Mouse (Mus musculus) granulocyte monocyte progenitor cell, adult 5-6 weeks (primary cell): ENCODE results near the gene Prss28. TPM values are rescaled to one million over a fixed set of nuclear protein-coding genes. Genes with fewer than 3 reads are reported as not detected.

Source experiments
- ATAC-seq: replicated peaks from 2 replicates; pipeline ENCODE4 v1.8.0; 2016; ENCODE audit warnings: mild to moderate bottlenecking, moderate TSS enrichment, inconsistent platforms; ENCODE audit not compliant: poor library complexity, severe bottlenecking
- total RNA-seq, 2 experiments: library from RNA; stranded (forward) in 1 of 2; stranded (reverse) in 1 of 2; fragments of 200-712, 200-1000 nt in 1 of 2; fragments of >200 nt in 1 of 2; fragmentation: Nextera tagmentation in 1 of 2; gene quantifications; 2 replicates each; pipeline ENCODE4 v1.2.3; 2014 to 2017

Prss28 gene
- total RNA-seq, 2 experiments from 2014 or later = not detected

DNA sequence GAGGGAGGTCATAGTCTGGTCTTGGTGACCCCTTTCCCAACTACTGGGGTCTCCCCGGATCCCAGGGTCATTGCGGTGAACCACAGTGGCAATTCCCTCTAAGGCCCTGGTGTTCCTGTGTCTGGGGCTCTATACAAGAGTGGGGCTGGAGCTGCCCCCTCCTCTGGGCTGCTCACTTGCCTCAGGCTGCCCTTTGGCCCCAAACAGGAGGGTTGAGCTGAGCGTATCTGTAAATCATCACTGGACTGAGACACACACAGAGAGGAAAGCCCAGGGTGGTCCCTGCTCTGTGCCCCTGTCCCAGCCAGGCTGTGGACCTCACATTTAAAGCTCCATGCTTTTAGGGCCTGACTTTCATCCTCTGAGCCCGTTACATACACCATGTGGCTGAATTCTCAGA is 29.8 kb downstream of the Prss28 start:
- no peak for ATAC-seq

GRCm38 (mm10) chr17:25340003-25340402 is 31.6 kb downstream of the Prss28 start:
- no peak for ATAC-seq

DNA sequence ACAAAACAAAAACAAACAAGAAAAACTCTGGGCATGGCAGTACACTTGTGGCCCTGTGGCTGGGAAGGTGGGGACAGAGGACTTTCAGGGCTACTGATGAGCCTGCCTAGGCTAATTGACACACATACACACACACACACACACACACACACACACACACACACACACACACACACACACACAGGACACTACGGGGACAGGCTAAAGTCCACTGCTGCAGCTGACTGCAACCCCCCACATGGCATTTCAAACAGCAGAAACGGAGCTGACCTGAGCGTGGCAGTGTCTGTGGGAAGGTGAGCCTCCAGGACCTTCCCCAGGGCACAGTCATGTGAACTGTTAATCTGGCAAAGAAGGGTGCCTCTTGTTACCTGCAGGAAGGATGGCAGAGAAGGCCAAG is 33.0 kb downstream of the Prss28 start:
- no peak for ATAC-seq

GRCm38 (mm10) chr17:25345462-25345861 is 37.0 kb downstream of the Prss28 start, which contains the start of gene Tpsab1:
Gene Tpsab1, minus strand, starts transcription at chr17:25345562.
- no peak for ATAC-seq

- no peak for ATAC-seq
Measured at GRCm38 (mm10) chr17:25361291-25361690, 52.8 kb downstream of the Prss28 start.

Other genes starting within 250 kb of the Prss28 start
- not detected in 2 replicates for gene Tmem204, start 225.1 kb upstream of the Prss28 start, total RNA-seq (2014; fragmentation: Nextera tagmentation)
- not detected in 2 replicates for gene Tmem204, start 225.1 kb upstream of the Prss28 start, total RNA-seq (2017)
- 49.8 and 55.9 TPM in 2 replicates for gene Telo2, start 192.7 kb upstream of the Prss28 start, total RNA-seq (2014; fragmentation: Nextera tagmentation)
- 21.8 and 37.3 TPM in 2 replicates for gene Telo2, start 192.7 kb upstream of the Prss28 start, total RNA-seq (2017)
- gene Ptx4, start 187.9 kb upstream of the Prss28 start, total RNA-seq (2014; fragmentation: Nextera tagmentation) = not detected in 2 replicates
- gene Ptx4, start 187.9 kb upstream of the Prss28 start, total RNA-seq (2017) = not detected in 2 replicates
- 12.1 and 18.9 TPM in 2 replicates for gene Clcn7, start 175.3 kb upstream of the Prss28 start, total RNA-seq (2014; fragmentation: Nextera tagmentation)
- gene Clcn7, start 175.3 kb upstream of the Prss28 start, total RNA-seq (2017) = 11.3 and 12.6 TPM in 2 replicates
- 0.49 TPM in 1 of 2 replicates, not detected in the other for gene Ccdc154, start 146.2 kb upstream of the Prss28 start, total RNA-seq (2014; fragmentation: Nextera tagmentation)
- gene Ccdc154, start 146.2 kb upstream of the Prss28 start, total RNA-seq (2017) = 0.21 TPM in 1 of 2 replicates, not detected in the other
- not detected in 2 replicates for gene Gm38655, start 133.2 kb upstream of the Prss28 start, total RNA-seq (2014; fragmentation: Nextera tagmentation)
- not detected in 2 replicates for gene Gm38655, start 133.2 kb upstream of the Prss28 start, total RNA-seq (2017)
- 13.1 and 17.0 TPM in 2 replicates for gene BC003965, start 124.1 kb upstream of the Prss28 start, total RNA-seq (2014; fragmentation: Nextera tagmentation)
- 10.0 and 10.2 TPM in 2 replicates for gene BC003965, start 124.1 kb upstream of the Prss28 start, total RNA-seq (2017)
- 6.8 and 17.2 TPM in 2 replicates for gene Unkl, start 120.2 kb upstream of the Prss28 start, total RNA-seq (2014; fragmentation: Nextera tagmentation)
- gene Unkl, start 120.2 kb upstream of the Prss28 start, total RNA-seq (2017) = 5.6 and 9.9 TPM in 2 replicates
- gene Gnptg, start 68.5 kb upstream of the Prss28 start, total RNA-seq (2014; fragmentation: Nextera tagmentation) = 10.9 and 19.2 TPM in 2 replicates
- gene Gnptg, start 68.5 kb upstream of the Prss28 start, total RNA-seq (2017) = 23.7 and 27.8 TPM in 2 replicates
- 10.9 and 17.1 TPM in 2 replicates for gene Tsr3, start 68.5 kb upstream of the Prss28 start, total RNA-seq (2014; fragmentation: Nextera tagmentation)
- gene Tsr3, start 68.5 kb upstream of the Prss28 start, total RNA-seq (2017) = 23.6 and 27.8 TPM in 2 replicates
- gene Baiap3, start 52.3 kb upstream of the Prss28 start, total RNA-seq (2014; fragmentation: Nextera tagmentation) = 7.6 and 9.1 TPM in 2 replicates
- gene Baiap3, start 52.3 kb upstream of the Prss28 start, total RNA-seq (2017) = 3.8 and 11.9 TPM in 2 replicates
- gene Ube2i, start 34.0 kb upstream of the Prss28 start, total RNA-seq (2014; fragmentation: Nextera tagmentation) = 356 and 387 TPM in 2 replicates
- 268 and 276 TPM in 2 replicates for gene Ube2i, start 34.0 kb upstream of the Prss28 start, total RNA-seq (2017)
- 2.4 and 94.9 TPM in 2 replicates for gene Prss34, start 10.3 kb upstream of the Prss28 start, total RNA-seq (2014; fragmentation: Nextera tagmentation)
- 21.6 and 23.7 TPM in 2 replicates for gene Prss34, start 10.3 kb upstream of the Prss28 start, total RNA-seq (2017)
- gene Prss29, start 10.0 kb downstream of the Prss28 start, total RNA-seq (2014; fragmentation: Nextera tagmentation) = not detected in 2 replicates
- gene Prss29, start 10.0 kb downstream of the Prss28 start, total RNA-seq (2017) = not detected in 2 replicates
- not detected in 2 replicates for gene Tpsab1, start 36.9 kb downstream of the Prss28 start, total RNA-seq (2014; fragmentation: Nextera tagmentation)
- gene Tpsab1, start 36.9 kb downstream of the Prss28 start, total RNA-seq (2017) = not detected in 2 replicates
- gene Tpsb2, start 57.7 kb downstream of the Prss28 start, total RNA-seq (2014; fragmentation: Nextera tagmentation) = not detected in 2 replicates
- gene Tpsb2, start 57.7 kb downstream of the Prss28 start, total RNA-seq (2017) = not detected in 2 replicates
- not detected in 2 replicates for gene Tpsg1, start 60.6 kb downstream of the Prss28 start, total RNA-seq (2014; fragmentation: Nextera tagmentation)
- not detected in 2 replicates for gene Tpsg1, start 60.6 kb downstream of the Prss28 start, total RNA-seq (2017)
- gene Cacna1h, start 125.1 kb downstream of the Prss28 start, total RNA-seq (2014; fragmentation: Nextera tagmentation) = not detected in 2 replicates
- gene Cacna1h, start 125.1 kb downstream of the Prss28 start, total RNA-seq (2017) = not detected in 2 replicates
- gene Tekt4, start 146.0 kb downstream of the Prss28 start, total RNA-seq (2014; fragmentation: Nextera tagmentation) = not detected in 2 replicates
- not detected in 2 replicates for gene Tekt4, start 146.0 kb downstream of the Prss28 start, total RNA-seq (2017)
- gene Sstr5, start 188.6 kb downstream of the Prss28 start, total RNA-seq (2014; fragmentation: Nextera tagmentation) = not detected in 2 replicates
- gene Sstr5, start 188.6 kb downstream of the Prss28 start, total RNA-seq (2017) = not detected in 2 replicates